Mouse (Mus musculus) c-Kit-positive CD71-negative TER-119-negative erythroid progenitor cells, embryonic 14.5 days (primary cell): ENCODE data around the gene Il15ra.

ENCODE experiments used
- DNase-seq: peaks from one replicate; pipeline ENCODE4 v3.0.0-alpha.2; 2013; ENCODE audit warnings: low read depth

Il15ra gene

DNA sequence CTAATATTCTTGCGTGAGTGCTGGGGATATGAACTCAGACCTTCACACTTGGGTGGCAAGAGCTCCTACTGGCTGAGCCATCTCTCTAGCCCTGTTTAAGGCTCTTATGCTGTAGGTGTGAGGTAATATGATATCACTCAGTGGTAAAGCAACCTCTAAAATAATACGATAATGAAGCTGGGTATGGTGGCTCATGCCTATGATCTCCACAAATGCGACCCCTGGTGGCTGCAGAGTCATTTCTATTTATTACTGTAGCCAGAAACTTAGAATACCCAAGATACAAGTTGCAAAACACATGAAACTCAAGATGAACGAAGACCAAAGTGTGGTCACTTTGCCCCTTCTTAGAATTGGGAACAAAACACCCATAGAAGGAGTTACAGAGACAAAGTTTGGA lies 5.0 kb downstream of the Il15ra start:
- DNase-seq: peak; percentile 36

DNA sequence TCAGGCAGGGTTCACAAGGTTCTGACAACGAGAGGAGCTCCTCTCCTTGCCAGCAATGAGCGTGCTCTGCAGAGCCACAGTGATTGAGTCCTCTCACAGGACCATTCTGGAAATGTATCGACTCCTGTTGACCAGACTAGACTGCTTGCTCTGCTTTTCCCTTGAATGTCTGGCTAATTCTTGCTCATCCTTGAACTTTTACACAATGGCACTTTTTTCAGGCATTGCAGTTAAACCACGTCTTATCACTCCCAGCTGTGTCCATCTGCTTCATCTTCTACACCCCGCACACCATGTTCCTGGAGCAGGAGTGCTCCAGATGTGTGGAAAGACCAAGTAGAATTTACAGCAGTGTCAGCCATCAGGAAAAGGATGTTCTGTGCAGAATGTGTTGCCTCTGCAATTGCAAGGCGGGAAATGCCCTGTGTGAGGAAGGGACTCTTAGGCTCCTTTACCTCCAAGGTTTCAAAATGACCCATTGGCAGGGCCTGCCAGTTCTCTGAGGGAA lies 7.4 kb downstream of the Il15ra start:
- DNase-seq: no peak

DNA sequence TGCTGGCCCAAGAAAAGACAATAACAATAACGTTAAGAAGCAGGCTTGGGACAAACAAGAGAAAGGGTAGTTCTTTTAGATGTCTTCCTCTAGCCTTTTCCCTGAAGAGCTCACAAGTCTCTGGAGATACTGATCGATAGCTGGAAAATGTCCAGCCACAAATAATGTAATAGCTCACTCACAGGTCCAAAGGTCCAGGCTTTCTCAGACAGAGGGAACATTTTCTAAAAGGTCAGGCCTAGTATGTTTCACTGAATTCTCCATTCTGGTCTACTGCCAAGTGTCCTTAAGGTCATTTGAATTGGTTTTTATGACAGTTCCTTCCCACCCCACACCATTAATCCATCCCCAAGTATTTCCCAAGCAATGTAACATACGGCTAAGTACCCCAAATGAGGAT lies 7.9 kb downstream of the Il15ra start:
- DNase-seq: no peak

DNA sequence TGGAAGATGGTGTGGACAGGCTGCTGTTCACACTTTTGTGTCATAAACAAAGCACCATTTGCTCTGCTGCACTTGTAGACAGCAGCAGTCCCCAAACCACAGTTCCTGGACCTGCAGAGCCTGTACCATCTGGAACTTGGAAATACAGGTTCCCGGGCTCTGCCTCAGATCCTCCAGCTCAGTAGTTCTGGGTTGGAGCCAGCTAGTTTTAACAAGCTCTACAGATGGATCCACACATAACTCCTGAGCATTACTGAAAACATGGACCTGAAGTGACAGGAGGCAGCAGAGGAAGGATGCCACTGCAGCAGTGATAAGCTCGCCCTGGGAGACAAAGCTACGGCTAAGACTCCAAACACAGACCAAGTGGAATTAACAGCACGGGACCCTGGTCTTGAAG lies 9.4 kb downstream of the Il15ra start:
- no peak for DNase-seq

DNA sequence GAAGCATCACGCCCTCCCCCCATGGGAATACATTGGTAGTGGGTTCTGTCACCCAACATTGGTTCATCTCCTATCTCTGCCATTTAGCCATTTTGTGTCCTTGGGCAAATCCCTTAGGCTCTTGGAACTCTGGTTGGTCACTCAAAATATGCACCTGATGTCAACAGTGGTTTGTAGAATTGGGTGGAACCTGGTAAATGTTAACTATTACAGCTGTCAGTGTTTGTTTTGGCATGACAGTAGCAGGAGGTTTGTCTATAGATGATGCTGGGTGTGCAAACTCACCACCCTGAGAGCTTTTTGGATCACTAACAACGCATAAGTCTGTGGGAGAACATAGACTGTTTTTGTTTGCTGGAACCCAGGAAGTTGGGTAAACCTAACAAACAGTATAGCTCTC lies 13.5 kb downstream of the Il15ra start:
- DNase-seq: no peak

DNA sequence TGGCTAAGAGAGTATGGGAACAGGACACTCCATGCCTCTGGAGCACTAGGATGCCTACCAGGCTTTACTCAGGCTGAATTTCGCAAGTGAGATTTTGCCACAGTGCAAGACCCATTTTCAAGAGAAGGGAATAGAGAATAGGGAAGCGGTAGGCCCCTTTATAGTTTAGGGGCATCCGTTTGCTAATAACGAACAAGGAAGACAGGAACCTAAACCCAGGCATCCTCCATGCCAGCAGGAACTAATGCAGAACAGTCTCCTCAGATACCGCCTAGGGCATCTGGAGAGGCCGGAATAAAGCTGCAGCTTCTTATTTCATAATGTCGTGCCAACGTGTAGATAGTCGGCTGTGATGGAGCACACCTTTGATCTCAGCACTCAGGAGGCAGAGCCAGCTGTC lies 17.5 kb downstream of the Il15ra start:
- no peak for DNase-seq

DNA sequence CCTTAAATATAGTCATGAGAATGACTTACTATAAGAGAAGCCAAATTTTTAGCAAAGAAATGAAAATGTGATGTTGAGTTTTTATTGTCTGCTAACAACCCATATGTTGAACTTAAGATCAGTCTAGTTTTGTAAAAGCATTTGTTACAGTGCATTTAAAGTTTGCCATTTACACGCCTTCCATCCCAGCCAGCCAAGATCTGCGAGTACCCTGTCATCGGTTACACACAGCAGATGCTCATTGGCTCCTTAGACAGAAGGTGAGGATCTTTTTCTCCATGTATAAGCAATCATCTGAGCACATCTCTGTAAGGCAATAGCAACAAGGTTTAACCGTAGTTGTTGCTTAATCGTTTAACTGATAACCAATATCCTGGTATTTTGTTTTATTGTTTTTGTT lies 22.5 kb downstream of the Il15ra start:
- DNase-seq: no peak

DNA sequence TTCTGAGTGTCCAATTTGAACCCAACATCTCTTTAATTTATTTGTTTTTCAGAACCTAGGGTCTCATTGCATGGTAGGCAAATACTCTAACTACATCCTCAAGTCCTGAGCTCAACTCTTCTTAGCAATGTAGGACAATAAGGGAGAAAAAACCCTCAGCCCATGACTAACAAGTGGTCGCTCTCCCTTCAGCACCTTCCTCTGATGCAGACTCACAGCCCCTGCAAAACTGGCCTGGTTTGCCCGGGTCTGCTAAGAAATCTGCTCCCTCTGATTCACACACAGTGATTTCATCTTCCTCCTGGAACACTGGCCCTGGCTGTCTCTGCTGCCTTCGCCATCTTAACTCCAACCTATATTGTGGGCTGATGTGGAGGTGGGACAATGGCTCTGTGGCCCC lies 24.0 kb downstream of the Il15ra start:
- no peak for DNase-seq

DNA sequence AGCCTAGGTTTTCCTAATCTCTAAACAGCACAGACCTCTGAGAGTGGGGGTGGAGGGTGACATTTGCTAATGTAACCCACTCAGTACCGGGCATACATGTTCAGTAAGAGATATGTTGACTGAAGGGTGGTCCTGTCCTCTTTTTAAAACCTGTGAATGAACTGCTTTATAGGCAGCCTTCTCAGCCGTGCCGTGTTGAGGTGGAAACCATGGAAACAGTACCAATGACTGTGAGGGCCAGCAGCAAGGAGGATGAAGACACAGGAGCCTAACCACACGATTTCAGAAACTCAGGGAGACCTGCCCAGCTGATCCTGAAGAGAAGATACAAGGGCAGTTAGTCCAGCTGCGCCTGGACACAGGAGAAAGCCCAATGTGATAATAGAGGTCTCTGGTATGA lies 27.9 kb downstream of the Il15ra start:
- DNase-seq: no peak

DNA sequence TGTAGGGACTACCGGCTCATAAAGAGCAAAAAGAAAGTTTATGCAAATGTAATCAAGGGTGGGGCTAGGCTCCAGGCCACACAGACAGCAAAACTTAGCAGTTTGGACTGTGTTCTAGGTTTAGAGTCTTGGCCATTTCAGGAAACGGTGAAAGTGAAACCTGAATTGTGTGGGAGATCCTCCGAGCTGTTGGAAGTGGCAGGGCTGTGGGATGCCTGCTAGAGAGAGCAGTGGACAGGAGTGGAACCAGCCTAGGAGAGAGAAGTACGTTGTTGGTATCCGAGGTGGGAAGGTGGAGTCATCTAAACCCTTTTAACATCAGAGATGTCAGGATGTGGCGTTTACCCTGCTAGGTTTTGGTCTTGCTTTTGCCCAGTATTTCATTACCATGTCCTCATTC lies 30.8 kb downstream of the Il15ra start:
- DNase-seq: no peak

DNA sequence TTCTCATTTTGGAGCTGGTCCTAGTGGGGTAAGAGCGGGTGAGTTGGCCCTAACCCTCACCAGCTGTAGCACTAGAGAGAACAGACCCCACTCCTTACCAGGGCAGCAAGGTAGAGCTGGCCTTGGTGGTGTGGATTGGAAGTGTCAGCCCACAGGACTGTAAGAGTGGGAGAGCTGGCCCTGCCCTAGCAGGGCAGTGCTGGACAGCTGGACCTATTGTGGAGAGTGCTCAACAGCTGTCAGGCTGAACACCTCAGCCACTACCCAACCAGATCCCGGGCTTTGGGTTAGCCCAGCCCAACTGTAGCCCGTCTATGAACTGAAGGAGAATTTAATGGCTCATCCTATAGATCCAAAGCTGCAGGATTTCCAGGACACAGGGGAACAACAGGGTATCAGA lies 33.7 kb downstream of the Il15ra start:
- no peak for DNase-seq

DNA sequence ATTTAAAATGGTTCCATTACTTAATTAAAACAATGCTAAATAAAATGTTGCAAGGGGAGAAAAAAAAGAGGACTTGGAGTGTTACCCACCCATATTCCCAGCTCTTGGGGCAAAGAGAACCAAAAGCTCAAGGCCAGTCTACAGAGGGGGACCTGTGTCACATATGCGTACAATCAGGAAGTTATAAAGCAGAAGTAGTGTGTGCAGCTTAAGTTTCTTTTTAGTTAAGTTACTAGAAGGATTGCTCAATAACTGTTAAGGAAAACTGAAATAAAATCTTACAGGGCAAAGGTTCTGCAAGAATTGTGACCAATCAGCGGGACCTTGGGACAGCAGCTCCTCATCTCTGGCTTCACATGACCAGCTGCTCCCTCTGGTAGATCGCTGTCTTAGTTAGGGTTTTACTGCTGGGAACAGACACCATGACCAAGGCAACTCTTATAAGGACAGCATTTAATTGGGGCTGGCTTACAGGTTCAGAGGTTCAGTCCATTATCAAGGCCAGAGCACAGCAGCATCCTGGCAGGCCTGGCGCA lies 34.5 kb downstream of the Il15ra start:
- DNase-seq: peak; percentile 6

DNA sequence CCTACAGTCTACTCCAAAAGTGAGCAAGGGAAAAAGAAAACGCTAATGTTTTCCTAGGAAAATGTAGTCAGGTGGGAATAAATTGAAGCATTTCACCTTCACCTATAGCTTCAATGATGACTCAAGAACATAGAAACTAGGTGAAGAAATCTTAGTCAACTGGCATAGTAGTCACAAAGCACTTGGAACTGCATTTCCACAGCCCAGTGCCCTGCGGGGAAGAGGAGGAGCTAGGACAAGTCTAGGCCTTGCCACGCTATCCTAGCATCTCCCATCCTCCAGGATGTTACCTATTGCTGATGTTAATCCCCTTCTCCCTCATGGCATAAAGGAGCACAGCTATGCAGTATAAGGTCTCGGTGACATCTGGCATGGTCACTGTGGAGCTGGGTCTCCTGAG lies 57.5 kb downstream of the Il15ra start:
- DNase-seq: no peak

DNA sequence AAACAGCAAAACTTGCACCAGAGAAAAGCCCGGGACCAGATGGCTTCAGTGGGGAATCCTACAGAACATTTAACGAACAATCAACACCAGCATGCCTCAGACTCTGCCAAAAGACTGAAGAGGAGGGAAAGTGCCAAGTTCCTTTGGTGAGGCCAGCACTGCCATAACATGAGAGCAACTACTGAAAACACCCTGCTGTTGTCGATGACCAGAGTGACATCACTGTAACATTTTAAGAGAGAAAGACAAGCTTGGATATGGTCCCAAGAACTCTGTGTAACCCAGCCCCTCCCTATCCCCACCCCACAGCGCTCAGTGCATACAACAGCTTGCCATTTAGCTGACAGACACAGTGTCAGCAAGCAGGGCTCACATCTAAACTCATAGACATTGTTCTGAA lies 60.6 kb downstream of the Il15ra start:
- DNase-seq: no peak

DNA sequence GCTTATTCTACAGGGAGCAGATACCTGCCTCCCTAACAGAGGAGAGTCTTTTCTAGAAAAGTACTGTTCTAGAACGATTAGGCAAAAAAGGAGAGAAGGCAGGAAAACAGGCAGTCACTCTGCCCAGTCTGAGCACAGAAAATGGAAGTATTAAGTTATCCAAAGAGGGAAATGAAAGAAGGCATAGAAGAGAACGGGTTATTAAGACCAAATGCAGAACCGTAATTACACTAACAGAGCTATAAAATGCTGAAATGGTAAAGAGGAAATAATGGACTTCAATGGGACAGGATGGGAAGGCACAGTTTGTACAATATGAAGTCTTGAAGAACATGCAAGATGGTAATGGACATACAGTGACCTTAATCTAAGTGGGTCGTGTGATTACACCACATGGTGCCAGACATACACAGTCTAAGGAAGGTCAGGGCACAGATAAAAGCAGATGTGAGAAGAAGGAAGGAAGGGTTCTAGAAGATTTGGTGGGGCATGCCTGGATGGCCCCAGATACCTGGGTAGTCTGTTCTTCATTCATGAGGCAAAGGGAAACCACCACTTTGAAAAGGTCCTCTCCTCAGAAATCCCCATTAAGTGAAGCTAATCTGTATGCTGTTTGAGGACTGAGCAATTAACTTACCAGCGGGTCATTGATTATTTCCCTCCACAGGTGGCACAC lies 61.5 kb downstream of the Il15ra start:
- no peak for DNase-seq

DNA sequence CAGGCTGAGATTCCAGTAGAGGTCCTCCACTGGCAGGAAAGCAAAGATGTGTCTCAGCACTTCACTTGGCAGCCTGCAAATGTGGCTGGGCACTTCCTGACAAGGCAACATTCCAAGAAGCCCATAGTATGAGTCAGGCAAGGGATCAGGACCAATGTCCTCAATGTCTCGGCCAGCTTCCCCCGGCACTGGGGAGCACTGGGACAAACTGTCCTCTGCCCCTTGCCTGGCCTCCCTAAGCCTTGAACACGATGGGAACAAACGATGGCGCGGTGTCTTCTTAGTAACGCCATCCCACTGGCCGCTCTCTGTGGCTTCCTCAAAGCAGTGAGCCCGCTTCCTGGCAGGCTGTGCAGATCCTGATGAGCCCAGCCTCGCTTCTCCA lies 62.1 kb downstream of the Il15ra start:
- no peak for DNase-seq

DNA sequence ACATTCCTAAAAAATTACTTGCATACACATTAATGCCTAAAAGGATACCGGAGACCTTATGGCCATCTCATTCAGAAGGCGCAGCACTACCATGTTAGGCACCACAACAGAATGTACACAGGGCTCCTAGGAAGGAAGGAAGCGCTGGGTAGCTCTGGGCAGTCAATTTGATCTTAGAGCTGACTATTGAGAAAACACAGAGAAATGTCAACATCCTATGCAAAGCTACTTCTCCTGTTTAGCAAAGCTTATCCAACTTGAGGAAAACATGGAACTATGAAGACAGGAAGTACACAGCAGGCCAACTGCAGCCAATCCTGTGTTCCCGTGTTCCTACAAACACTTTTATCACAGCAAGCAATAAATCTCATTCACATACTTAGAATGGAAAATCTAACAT lies 66.6 kb downstream of the Il15ra start:
- DNase-seq: no peak

DNA sequence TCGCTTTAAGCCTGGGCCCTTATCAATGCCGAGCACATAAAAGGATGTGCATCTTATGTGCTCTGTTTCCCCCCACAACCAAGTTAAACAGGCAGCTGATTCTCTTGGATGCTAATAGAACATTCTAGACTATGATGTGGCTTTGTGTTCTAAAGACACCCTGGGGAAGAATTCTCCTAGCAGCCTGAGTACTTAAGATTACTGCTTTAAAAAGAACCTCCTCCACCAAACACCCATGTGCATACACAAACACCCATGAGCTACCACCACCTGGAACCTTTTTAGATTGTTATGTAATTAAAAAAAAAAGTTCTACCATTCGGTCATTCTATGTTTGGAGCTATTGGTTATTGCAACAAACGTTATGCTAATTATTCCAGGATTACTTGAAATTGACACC lies 67.3 kb downstream of the Il15ra start:
- DNase-seq: no peak

DNA sequence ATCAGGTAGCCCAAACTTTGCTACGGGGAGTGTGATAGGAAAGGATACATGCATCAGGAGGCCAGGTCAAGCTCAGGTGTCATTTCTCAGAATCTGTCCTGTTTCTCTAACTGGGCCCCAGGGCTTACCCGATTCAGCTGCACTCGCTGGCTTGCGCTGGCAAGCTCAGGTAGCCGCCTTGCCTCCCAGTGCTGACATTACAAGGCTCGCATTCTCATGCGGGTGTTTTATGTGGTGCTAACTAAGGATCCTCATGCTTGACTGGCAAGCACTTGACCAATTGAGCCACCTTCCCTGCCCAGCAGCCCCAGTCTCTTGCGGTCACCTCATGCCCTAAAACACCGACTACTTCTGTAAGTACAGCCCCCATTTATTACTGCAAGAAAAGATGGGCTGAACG lies 69.3 kb downstream of the Il15ra start:
- DNase-seq: no peak

DNA sequence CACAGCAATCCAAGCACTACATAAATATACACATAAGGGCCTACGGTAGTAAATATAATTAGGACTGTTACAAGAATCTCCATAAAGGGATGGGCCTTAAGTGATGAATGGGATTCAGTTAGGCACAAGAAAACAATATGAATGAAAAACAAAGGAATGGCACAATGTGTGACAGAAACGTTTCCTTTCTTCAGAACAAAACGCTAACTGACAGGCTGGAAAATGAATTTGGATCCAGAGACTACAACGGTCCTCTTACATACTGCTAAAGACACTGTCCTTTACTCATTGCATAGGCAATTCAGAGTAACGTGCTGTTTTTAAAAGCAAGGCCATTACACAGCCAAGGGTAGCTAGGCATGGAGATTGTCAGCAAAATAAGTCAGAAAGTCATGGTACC lies 70.0 kb downstream of the Il15ra start:
- no peak for DNase-seq

DNA sequence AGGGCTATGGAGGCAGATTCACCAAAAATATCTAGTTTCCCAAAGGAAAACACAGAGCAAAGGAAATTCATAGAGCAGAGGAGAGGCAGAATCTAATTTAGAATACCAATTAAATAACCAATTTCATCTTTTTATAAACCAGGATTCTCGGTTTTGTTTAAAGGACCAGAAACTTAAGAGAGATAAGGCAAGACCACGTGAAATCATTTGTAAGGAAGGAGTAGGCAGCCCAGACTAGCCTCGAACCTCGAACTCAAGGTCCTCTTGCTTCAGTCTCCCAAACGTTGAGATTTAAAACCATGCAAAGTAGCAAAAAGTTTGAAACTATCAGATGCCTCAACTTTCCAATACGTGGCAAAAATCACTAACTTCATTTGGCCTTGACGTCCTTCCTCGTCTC lies 71.3 kb downstream of the Il15ra start:
- no peak for DNase-seq

DNA sequence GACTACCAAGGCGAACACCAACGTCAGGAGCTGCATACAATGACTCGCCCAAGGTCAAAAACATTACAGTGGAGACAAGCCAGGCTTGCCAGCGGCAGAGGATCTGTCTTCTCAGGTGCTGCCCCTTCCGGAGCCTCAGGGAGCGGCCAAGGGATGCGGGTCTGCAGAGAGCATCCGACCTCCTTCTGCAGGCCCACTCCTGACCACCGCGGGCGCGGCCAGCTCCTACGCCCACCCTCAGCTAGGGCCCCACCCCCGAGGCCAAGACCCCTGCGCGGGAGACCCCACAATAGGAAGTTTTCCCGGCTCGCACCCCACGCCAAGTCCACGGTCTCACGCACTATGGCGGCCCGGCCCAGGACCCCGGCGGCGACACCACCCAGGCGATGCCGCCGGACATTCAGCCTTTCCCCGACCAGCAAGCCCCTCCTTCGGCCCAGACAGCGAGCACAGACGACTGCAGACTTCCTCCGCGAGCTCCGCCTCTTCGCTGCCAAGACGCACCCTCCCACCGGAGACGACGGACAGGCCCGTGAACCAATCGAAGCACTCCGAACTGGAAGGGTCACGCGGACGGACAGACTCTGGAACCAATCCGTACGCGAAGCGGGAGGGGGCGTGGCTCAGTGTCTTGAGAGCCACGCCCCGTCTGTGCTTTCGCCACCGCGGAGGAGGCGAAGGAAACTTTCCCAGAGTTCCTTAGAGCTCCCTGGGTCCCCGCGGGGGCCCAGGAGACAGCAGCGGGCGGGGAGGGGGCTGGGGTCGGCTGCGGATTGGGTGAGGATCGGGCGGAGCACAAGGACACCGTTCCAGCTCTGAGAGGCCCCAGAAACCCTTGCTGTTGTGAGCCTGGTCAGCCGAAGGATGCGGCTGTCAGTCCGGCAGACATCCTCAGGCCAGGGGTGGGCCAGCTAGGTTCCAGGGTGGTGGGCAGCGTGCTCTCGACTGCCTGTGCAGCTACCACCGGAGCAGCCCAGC lies 72.3 kb downstream of the Il15ra start, which contains the start of the genes Fbh1 and Ankrd16:
Gene Fbh1 (minus strand): TSS at position 492 of the 978 bp plus-strand sequence.
Gene Ankrd16 (plus strand): TSS at position 786 of the 978 bp plus-strand sequence.
- peak; percentile 100 for DNase-seq
